Mouse (Mus musculus) layer of hippocampus, postnatal 14 days (tissue): ENCODE results near the gene Sptb. TPM values are rescaled to one million over a fixed set of nuclear protein-coding genes. Genes with fewer than 3 reads are reported as not detected.

Experiments
- DNase-seq, 2 experiments: peaks; one replicate each; pipeline ENCODE4 v3.0.0; 2021 to 2022; ENCODE audit warnings: low spot score in 2 of 2, mixed read lengths in 1 of 2
- total RNA-seq, 2 experiments: library from RNA; stranded (reverse); gene quantifications; 2 replicates each; pipeline ENCODE4 v1.2.3; 2021

Gene Sptb
- total RNA-seq, 2 experiments from 2014 or later, result 86.2 to 86.6 TPM

DNA sequence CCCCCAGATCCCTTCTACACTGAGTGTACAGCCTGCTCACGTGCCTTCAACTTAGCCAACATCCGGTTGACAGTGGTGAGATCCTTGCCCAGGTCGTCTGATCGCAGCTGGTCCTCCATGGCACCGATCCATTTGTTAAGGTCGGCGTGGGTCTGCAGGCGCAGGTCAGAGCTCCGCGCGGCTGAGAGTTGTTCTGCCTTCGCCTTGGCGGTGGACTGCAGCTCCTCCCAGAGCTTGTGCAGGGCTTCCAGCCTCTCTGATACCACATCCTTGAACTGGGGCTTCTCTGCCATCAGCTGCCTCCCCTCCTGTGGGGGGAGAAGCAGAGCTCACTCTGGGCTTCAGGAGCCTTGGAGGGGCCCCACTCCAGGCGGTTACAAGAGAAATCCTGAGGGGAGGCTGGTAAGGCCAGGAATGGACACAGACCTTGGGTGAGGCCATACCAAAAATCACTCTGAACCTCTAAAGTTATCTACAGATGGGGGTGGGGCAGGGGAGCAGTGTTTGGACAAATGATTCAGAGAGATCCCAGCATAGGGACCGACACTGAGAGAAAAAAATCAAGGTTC, 101.3 kb downstream of the Sptb start:
- no peak for DNase-seq

GRCm38 (mm10) chr12:76608241-76608640, 102.1 kb downstream of the Sptb start:
- no peak for DNase-seq

DNA sequence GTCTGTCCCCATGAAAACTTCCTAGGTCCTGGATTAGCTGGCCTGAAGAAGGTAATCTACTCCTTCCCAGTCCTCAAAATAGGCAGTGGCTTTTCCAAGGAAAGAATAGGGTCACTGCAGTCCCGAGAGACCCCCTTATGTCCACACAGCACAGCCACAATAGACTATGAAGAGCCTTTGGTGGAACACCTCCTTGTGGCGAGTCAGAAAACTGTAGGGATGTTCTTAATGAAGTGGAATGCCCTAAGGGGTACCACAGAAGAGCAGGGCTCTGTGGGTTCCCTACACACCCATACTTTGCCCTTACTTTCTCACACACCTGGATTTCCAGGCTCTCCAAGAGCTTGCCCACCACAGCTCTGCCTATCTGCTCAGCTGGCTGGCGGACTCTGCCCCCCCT, 104.5 kb downstream of the Sptb start:
- DNase-seq, result no peak

DNA sequence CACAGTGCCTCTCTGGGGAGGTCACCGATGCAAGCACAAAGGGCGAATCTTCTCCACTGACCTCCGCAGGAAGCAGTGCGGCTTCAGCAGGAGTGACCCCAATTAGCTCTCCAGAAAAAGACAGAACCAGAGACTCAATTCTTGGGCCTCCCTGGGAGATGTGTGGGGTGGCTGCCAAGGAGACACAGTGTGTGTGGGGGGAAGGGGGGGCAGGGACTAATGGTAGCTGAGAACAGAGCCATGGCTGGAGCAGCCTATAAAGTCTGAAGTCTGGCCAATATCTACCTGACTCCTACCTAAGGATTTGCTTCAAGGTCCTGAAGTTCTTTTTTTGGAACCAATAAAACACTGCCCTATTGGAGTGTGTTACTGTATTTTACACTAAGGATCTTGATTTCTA, 105.8 kb downstream of the Sptb start:
- no peak for DNase-seq

DNA sequence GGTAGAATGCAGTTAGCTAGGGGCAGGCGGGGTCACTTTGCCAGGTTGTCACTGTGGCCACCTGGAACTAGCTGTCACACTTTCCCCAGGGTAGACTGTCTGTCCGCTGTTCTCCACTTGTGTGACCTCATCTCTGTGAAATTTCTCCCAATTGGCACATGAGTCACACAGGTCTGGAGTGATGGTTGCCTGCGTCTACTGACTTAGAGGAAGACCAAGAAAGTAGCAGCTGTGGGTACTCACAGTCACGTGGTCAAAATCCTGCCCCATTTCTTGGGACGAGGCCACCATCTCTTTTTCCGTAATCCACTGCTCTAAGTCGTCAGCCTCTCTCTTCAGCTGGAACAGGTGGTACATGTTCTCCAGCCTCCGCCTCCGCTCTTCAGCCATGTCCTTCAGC, 106.6 kb downstream of the Sptb start:
- DNase-seq, result no peak

DNA sequence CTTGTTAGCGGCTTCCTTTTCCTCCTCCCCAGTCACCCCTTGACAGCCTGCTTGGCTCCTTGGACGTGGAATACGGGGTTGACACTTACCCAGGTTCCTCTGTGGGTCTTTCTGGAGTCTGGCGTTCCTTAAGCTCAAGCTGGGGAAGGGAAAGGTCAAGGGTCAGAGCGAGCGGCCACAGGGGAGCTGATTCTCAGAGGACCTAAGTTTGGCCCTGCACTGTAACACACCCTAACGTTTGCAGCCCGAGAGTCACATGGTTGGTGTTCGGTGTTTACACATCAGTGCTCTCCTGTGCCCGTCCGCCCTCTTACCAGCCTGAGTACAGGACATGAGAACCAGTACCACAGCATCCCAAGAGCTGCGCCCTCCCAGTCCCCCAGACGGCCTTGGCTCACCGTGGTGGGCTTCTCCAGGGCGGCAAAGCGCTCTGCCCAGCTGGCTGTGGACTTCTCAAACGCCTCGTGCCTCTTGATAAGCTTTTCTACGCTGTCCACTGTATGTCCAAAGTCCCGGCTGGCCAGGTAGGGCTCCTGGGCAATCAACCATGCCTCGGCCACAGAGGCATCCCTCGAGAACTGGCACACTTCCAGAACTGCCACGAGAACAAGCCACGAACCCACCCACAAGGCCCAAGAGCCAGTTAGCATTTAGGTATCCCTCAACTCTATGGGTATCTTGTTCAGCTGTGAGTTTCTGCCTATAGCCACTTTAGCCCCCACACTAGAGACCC, 112.0 kb downstream of the Sptb start:
- DNase-seq, result no peak

DNA sequence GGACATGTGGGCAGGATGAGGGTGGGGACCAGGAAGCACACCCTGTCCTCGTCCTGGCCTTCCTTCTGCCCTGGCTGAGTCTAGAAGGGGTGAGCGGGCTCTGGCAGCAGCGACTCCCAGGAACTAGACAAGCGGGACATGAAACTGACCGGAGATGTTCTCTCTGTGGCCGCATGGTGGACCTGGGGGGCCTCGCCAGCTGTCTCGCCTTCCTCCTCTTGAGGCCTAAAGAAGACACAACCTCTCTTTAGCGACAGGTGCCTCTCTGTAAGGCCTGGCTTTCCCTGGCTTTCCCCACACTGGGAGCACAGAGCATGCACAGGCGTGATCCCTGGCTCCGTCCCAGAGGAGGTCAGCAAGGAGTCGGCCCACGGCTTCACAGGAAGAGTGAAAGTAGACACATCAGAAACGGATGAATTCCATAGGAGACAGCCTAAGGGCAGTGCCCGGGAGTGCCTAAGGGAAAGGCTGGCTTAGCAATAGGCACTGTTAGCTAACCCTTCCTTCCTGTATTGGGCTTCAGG, 112.7 kb downstream of the Sptb start:
- no peak for DNase-seq

- peak; percentile 78 to 83 for DNase-seq
Measured at GRCm38 (mm10) chr12:76596292-76597023, 113.9 kb downstream of the Sptb start.

- DNase-seq, result peak in 1 of 2 experiments; percentile 68
Measured at GRCm38 (mm10) chr12:76595830-76596229, 114.5 kb downstream of the Sptb start.

DNA sequence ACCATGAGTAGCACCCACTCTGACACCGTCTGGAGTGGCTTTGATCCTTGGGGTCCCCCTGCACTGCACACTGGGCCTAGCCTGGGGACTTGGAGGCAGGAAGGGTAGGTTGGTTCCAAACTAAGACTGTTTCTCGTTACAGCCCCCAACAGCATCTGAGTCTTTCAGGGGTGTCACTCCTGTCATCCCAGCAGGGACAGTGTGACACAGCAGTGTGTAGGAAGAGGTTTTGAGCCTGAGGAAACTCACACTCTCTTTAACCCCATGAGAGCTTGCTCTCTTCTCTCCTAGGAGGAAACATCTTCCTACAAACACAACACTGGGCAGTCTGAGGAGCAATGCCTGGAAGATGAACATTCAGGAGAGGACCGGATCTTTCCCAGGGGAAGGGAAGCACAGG, 115.8 kb downstream of the Sptb start:
- DNase-seq, result no peak

DNA sequence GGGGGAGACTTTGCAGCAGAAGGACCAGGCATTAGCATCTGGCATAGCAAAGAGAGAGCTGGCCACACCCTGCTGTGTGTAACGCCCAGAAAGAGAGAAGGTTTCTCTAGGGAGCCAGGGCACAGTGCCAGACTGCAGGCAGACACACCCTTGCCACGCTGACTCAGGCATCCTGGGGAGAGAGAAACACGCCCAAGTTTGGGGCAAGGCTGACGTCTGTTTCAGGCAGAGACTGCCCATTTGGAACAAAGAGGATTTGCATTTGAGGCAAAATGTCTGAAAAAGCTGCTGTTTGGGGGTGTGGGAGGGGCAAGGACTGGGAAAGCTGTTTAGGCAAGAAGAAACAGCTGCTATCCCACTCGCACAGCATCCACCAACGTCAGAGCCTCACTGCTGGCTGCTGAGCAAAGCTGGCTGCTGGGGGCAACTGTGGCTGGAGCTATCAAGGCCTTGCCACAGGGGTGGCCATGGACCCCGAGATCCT, 116.5 kb downstream of the Sptb start:
- peak; percentile 48 to 52 for DNase-seq

DNA sequence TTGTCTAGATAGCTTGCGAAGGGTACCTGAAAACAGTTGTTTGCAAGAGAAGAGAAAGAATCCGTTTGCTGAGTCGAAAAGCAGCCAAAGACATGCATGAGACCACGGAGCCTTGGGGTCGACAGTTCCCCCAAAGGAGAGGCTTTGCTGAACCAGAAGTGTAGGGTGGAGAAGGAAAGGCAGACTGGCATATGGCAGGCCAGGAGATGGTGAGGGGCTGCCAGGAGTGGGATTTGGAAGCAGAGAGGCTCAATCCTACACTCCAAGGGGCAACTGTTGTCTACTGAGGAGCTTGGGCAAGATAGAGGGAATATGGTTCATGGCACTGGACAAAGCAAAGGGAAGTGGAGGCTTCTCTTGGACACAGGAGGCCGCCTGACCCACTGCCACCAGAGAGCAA, 117.1 kb downstream of the Sptb start:
- DNase-seq, result no peak

GRCm38 (mm10) chr12:76592213-76592612, 118.1 kb downstream of the Sptb start:
- peak in 1 of 2 experiments; percentile 35 for DNase-seq

DNA sequence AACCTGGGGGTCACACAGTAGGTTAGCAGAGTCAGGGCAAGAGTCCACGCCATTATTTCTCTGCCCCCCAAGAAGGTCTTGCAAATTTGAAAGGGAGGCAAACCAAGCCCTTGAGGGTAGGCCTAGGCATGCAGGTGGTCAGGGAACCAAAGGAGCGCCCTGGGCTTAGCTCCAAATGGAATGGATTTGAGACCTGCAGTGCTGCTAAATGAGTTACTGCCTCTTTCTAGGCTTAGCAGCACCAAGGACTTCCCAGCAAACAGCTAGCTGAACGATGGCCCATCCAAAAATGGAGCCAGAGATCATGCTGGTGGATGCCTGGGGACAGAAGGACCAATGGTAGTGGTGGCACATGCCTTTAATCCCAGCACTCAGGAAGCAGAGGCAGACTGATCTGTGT, 119.3 kb downstream of the Sptb start:
- no peak for DNase-seq

GRCm38 (mm10) chr12:76589531-76589930, 120.8 kb downstream of the Sptb start:
- no peak for DNase-seq

GRCm38 (mm10) chr12:76587357-76587756, 123.0 kb downstream of the Sptb start:
- DNase-seq, result no peak

DNA sequence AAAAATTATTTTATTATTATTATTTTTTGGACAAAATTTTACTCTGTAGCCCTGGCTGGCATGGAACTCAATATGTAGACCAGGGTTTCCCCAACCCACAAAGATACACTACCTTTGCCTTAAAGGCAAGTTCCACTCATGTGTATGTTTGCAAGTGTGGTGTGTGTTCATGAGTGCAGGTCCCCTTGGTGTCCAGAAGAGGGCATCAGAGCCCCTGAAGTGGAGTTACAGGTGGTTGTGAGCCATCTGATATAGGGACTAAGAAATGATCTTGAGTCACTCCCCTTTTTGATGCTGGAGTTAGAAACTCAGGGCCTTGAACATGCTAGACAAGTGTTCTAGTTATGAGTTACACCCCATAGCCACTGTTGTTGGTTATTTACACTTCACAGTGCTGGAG, 125.3 kb downstream of the Sptb start:
- no peak for DNase-seq

DNA sequence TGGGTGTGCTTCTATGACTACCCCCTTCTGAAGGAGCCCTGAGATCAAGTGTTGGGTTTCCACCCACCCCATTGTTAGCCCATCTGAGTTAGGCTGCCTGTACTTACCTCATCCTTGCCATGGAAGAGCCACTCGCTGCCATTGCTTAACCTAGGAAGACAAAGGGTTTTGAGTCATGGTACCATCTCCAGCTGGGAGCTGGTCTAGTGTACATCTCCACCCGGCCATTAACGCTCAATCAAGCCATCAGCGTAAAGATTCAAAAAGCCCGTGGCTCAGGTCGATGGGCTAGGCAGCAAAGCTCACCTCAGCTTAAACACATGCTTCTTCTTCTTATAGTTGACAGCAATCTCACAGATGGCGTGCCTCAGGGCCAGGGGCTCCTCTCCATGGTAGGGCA, 126.9 kb downstream of the Sptb start:
- no peak for DNase-seq

GRCm38 (mm10) chr12:76582841-76583240, 127.5 kb downstream of the Sptb start:
- peak in 1 of 2 experiments; percentile 56 for DNase-seq

GRCm38 (mm10) chr12:76582139-76582538, 128.2 kb downstream of the Sptb start:
- DNase-seq, result no peak

DNA sequence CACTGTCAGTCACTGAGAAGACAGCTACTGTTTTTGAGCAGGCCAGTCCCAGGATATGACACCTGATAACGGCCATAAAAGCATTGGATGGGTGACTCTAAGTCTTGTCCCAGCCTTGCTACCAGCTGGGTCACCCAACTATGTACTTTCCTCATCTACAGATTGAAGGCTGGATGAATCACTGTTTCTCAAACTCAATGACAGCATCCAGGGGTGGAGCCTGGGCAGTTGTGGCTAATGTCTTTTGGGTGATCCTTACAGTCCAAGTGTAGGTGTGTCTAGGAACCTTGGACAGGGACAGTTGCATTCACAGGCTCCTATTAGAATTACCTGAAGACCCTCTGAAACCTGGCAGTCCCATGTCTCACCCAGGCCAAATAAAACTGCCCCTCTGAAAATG, 130.5 kb downstream of the Sptb start:
- no peak for DNase-seq

- DNase-seq, result no peak
Measured at GRCm38 (mm10) chr12:76578465-76578864, 131.9 kb downstream of the Sptb start.
